Mouse (Mus musculus) left cerebral cortex, adult 18-20 months (tissue): ENCODE measurements at regions not wholly inside any gene's neighbourhood (a gene's known extent, or its start where the extent isn't known, plus 50 kb on each side); places are given as distances from the start of the nearest gene placed in this dataset.

Experiments used
- DNase-seq, 2 experiments: peaks; one replicate each; pipeline ENCODE4 v3.0.0; 2021 to 2022; ENCODE audit warnings: low spot score in 2 of 2, mixed read lengths in 1 of 2

GRCm38 (mm10) chr2:117902837-117903236 is 208.8 kb upstream of the Thbs1 start:
- no peak for DNase-seq

GRCm38 (mm10) chr2:117903705-117904104 is 208.0 kb upstream of the Thbs1 start:
- no peak for DNase-seq

- no peak for DNase-seq
These were observed 205.2 kb upstream of the Thbs1 start for GRCm38 (mm10) chr2:117906509-117906908.

- DNase-seq = no peak
These were observed 200.9 kb upstream of the Thbs1 start for GRCm38 (mm10) chr2:117910781-117911180.

GRCm38 (mm10) chr2:117912722-117913121 is 199.0 kb upstream of the Thbs1 start:
- DNase-seq = no peak

GRCm38 (mm10) chr2:117913846-117914245 is 197.8 kb upstream of the Thbs1 start:
- no peak for DNase-seq

GRCm38 (mm10) chr2:117915821-117916220 is 195.9 kb upstream of the Thbs1 start:
- no peak for DNase-seq

GRCm38 (mm10) chr2:117917181-117917580 is 194.5 kb upstream of the Thbs1 start:
- no peak for DNase-seq

- no peak for DNase-seq
These were observed 186.8 kb upstream of the Thbs1 start for GRCm38 (mm10) chr2:117924877-117925276.

GRCm38 (mm10) chr2:117925412-117925811 is 186.3 kb upstream of the Thbs1 start:
- no peak for DNase-seq

GRCm38 (mm10) chr2:117928062-117928461 is 183.6 kb upstream of the Thbs1 start:
- no peak for DNase-seq

GRCm38 (mm10) chr2:117929586-117929985 is 182.1 kb upstream of the Thbs1 start:
- no peak for DNase-seq

- no peak for DNase-seq
These were observed 180.7 kb upstream of the Thbs1 start for GRCm38 (mm10) chr2:117930895-117931537.

- DNase-seq = no peak
These were observed 175.1 kb upstream of the Thbs1 start for GRCm38 (mm10) chr2:117936590-117936989.

- no peak for DNase-seq
These were observed 173.2 kb upstream of the Thbs1 start for GRCm38 (mm10) chr2:117938283-117939049.

GRCm38 (mm10) chr2:117941517-117942096 is 170.1 kb upstream of the Thbs1 start:
- no peak for DNase-seq

- no peak for DNase-seq
These were observed 168.0 kb upstream of the Thbs1 start for GRCm38 (mm10) chr2:117943666-117944065.

GRCm38 (mm10) chr2:117944325-117944724 is 167.4 kb upstream of the Thbs1 start:
- no peak for DNase-seq

GRCm38 (mm10) chr2:117944942-117945341 is 166.7 kb upstream of the Thbs1 start:
- no peak for DNase-seq

- DNase-seq = no peak
These were observed 161.0 kb upstream of the Thbs1 start for GRCm38 (mm10) chr2:117950431-117951336.

GRCm38 (mm10) chr2:117951337-117951718 is 160.3 kb upstream of the Thbs1 start:
- peak in 1 of 2 experiments; percentile 13 for DNase-seq
